ENCODE assay signal across 8 mouse cellular contexts in genomic region chr5:122706917-122707275, GRCm38 (mm10). TPM values are rescaled to one million over a fixed set of nuclear protein-coding genes. Genes with fewer than 3 reads are reported as not detected.
A peak's percentile ranks its signal among the peaks of the same experiment; 100 is the strongest.
DNase-seq lines count a peak whose midpoint lies in the region; ATAC-seq and TF ChIP-seq lines count a peak whose summit lies in the region.

No protein-coding gene starts in this region.

- no peak for TF ChIP-seq CTCF in thymus, adult 2 months (IDR thresholded peaks at IDR 0.05; ENCODE audit: borderline replicate concordance, control insufficient read depth, extremely low read depth, insufficient read depth, low read length, poor library complexity)
- no peak for TF ChIP-seq CTCF in stomach, postnatal 0 days (IDR thresholded peaks at IDR 0.05; ENCODE audit: low read depth)

- no peak for TF ChIP-seq EP300 in stomach, postnatal 0 days (optimal IDR thresholded peaks at IDR 0.05)

- TF ChIP-seq POLR2A in thymus, adult 2 months (IDR thresholded peaks at IDR 0.05; ENCODE audit: control insufficient read depth, extremely low read depth, insufficient read depth, low read length, poor library complexity): no peak

- peak overlapping the region; percentile 68 for H3K4me3 ChIP-seq in heart, embryonic 10.5 days
- peak overlapping the region; percentile 65 for H3K4me3 ChIP-seq in thymus, adult 2 months (ENCODE audit: control insufficient read depth, insufficient read depth, low read length)
- H3K4me3 ChIP-seq in liver, embryonic 11.5 days (ENCODE audit: low read depth, low read length): peak overlapping the region; percentile 75
- peak overlapping the region; percentile 70 for H3K4me3 ChIP-seq in stomach, postnatal 0 days (ENCODE audit: low read depth, low read length)

- no peaks in the 10 kb centered on the region for H3K36me3 ChIP-seq in heart, embryonic 10.5 days
- H3K36me3 ChIP-seq in thymus, adult 2 months (ENCODE audit: control insufficient read depth, insufficient read depth, low read length): no peaks in the 10 kb centered on the region
- no peaks in the 10 kb centered on the region for H3K36me3 ChIP-seq in liver, embryonic 11.5 days (ENCODE audit: control insufficient read depth, insufficient read depth, low read length)
- no peaks in the 10 kb centered on the region for H3K36me3 ChIP-seq in stomach, postnatal 0 days (ENCODE audit: control insufficient read depth, insufficient read depth, low read length)

- peak overlapping the region; percentile 99 for H3K4me2 ChIP-seq in liver, embryonic 11.5 days
- peak overlapping the region; percentile 91 for H3K4me2 ChIP-seq in stomach, postnatal 0 days (replicated peaks; ENCODE audit: low read depth)

- H3K27me3 ChIP-seq in heart, embryonic 10.5 days (ENCODE audit: insufficient read depth, poor library complexity, severe bottlenecking): no peaks in the 10 kb centered on the region
- no peaks in the 10 kb centered on the region for H3K27me3 ChIP-seq in thymus, adult 2 months (ENCODE audit: control insufficient read depth, insufficient read depth, low read length)
- H3K27me3 ChIP-seq in liver, embryonic 11.5 days (replicated peaks; ENCODE audit: control insufficient read depth, insufficient read depth, low read length): no peaks in the 10 kb centered on the region
- no peaks in the 10 kb centered on the region for H3K27me3 ChIP-seq in stomach, postnatal 0 days (ENCODE audit: control insufficient read depth, insufficient read depth, low read length)

- peak overlapping the region; percentile 89 for H3K27ac ChIP-seq in heart, embryonic 10.5 days
- H3K27ac ChIP-seq in thymus, adult 2 months (ENCODE audit: control insufficient read depth, insufficient read depth, low read length): peak overlapping the region; percentile 64
- peak overlapping the region; percentile 84; the same call in 1 of the 2 replicates for H3K27ac ChIP-seq in liver, embryonic 11.5 days (ENCODE audit: low read depth, low read length)
- peak overlapping the region; percentile 89 for H3K27ac ChIP-seq in stomach, postnatal 0 days (replicated peaks)

- H3K4me1 ChIP-seq in heart, embryonic 10.5 days: peaks cover 27% of the 10 kb centered on the region
- peaks cover 8% of the 10 kb centered on the region for H3K4me1 ChIP-seq in thymus, adult 2 months (replicated peaks; ENCODE audit: control insufficient read depth, insufficient read depth, low read length)
- peaks cover 22% of the 10 kb centered on the region for H3K4me1 ChIP-seq in liver, embryonic 11.5 days (replicated peaks; ENCODE audit: control insufficient read depth, insufficient read depth, low read length)
- H3K4me1 ChIP-seq in stomach, postnatal 0 days (replicated peaks; ENCODE audit: control insufficient read depth, insufficient read depth): peaks cover 3% of the 10 kb centered on the region; the same call in 1 of the 2 replicates

- intact Hi-C loops in heart, postnatal 10 days (cut with DNase I): no loop called here

- no peak for DNase-seq in heart, embryonic 10.5 days (ENCODE audit: low spot score)
- no peak for DNase-seq in heart, postnatal 10 days
- DNase-seq in thymus, adult 2 months: no peak
- no peak for DNase-seq in thymus, postnatal 0 days (ENCODE audit: low spot score)
- DNase-seq in liver, embryonic 11.5 days (ENCODE audit: low spot score): no peak
- no peak for DNase-seq in stomach, postnatal 0 days (ENCODE audit: low spot score)
- DNase-seq in adrenal gland, postnatal 10 days: no peak
- no peak for DNase-seq in cerebellum, adult 11-12 months

- H3K9me3 ChIP-seq in heart, embryonic 10.5 days: no peaks in the 10 kb centered on the region
- no peaks in the 10 kb centered on the region for H3K9me3 ChIP-seq in liver, embryonic 11.5 days (ENCODE audit: control insufficient read depth, low read length)
- H3K9me3 ChIP-seq in stomach, postnatal 0 days (ENCODE audit: control insufficient read depth, low read length): no peaks in the 10 kb centered on the region

- peak overlapping the region; percentile 82 for H3K9ac ChIP-seq in liver, embryonic 11.5 days (ENCODE audit: low read depth, low read length)
- H3K9ac ChIP-seq in stomach, postnatal 0 days (ENCODE audit: low read length): peak overlapping the region; percentile 77

- ATAC-seq in liver, embryonic 11.5 days (replicated peaks; ENCODE audit: low FRiP score): peak; percentile 38
- peak; percentile 30 for ATAC-seq in stomach, postnatal 0 days (ENCODE audit: low FRiP score, low TSS enrichment)

- 40% methylated on average over 5 of the region's 5 CpGs for WGBS in heart, embryonic 10.5 days
- WGBS in thymus, adult 2 months: 33% methylated on average over 5 of the region's 5 CpGs
- WGBS in liver, embryonic 11.5 days: 38% methylated on average over 5 of the region's 5 CpGs
- WGBS in stomach, postnatal 0 days: 37% methylated on average over 5 of the region's 5 CpGs

RNA-seq across cellular contexts. Expression of gene P2rx4, which starts 0.4 kb away (rescaled TPM):
- 14.9 and 16.3 TPM in 2 replicates for polyA plus RNA-seq in heart, embryonic 10.5 days (2016; fragmentation: Nextera tagmentation; extraction: Ambion mirVana)
- total RNA-seq in heart, postnatal 10 days (2021): 10 to 100 TPM; 17.3 to 17.6 TPM
- polyA plus RNA-seq in thymus, adult 2 months (2012; rRNA removed): 41.0 and 51.4 TPM in 2 replicates
- 22.5 and 26.7 TPM in 2 replicates for polyA plus RNA-seq in thymus, postnatal 0 days (2015; fragmentation: Nextera tagmentation; extraction: Ambion mirVana)
- polyA plus RNA-seq in liver, embryonic 11.5 days (2014; fragmentation: Nextera tagmentation; extraction: Ambion mirVana): 27.1 and 30.2 TPM in 2 replicates
- 22.8 and 24.7 TPM in 2 replicates for polyA plus RNA-seq in stomach, postnatal 0 days (2015; fragmentation: Nextera tagmentation; extraction: Ambion mirVana)
- total RNA-seq in adrenal gland, postnatal 10 days (2021): 10 to 100 TPM; 29.5 to 32.4 TPM
